Mouse (Mus musculus): Measurements from ENCODE around the gene Zdhhc19.
A peak's percentile ranks its signal among the peaks of the same experiment; 100 is the strongest.
"Not testable (repeated sequence)": the region's sequence is repeated elsewhere in the genome, so short reads cannot be mapped to it uniquely, and the experiment has no call there.

Gene Zdhhc19

DNA sequence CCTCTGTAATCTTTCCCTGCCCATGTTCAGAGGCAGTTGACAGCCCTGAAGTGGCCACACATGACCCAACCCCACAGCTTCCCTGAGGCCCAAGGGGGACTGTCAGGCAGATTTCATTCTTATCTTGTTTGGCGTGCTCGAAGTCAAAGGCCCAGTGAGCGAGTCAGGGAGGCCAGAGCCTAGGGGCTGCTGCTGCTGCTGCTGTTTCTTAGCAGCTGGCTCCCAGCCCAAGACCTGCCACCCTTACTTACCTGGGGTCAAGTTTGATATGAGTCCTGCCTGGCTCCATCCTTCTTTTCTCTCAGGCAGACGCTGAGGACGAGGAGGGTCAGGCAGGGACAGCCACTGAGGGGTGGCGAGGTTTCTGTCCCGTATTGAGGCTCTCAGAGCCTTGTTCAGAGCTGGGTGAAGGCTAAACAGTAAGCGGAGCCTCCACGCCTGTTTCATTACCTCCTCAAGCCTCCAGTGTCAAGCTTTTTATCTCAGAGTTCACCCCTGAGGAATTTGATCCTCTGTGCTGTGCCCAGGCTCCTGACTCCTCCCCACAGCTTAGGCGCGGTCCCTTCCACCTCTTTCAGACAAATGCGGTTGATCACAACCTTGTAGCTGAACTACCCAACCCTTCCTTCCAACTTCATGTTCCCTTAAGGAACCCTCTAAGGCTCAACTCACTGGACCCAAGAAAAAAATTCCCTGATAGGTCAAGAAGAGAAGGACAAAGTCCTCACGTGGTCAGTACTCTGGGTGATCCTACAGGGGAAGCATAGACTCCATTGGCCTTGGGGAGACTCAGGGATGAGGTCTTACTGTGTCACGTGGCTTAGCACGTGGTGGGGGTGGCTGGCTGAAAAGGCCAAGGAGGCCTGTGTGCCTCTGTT lies 8.6 kb upstream of the Zdhhc19 start, which contains the start of gene Slc51a:
TSS of gene Slc51a (minus strand) at position 646 of the 878 bp plus-strand sequence.
- no peak for DNase-seq (ENCODE audit: low read depth, low spot score)

DNA sequence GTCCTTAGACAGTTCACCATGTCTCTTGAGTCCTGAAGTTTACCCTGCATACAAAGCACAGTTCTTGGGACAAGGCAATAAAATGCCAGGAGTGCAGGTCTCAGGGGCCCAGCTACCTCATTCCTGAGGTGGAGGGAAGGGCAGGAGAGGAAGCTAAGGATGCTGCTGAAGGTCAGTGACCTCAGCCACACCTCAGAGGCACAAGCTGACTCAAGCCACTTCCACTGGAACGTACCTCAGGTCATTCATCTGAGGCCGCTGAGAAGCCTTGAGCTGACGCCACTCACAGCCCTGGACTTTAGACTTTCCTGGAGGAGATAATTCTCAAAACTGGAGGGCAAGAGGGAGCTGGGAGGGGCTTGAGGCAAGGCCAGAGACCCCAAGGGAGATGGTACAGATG lies 7.1 kb upstream of the Zdhhc19 start:
- no peak for DNase-seq (ENCODE audit: low read depth, low spot score)

DNA sequence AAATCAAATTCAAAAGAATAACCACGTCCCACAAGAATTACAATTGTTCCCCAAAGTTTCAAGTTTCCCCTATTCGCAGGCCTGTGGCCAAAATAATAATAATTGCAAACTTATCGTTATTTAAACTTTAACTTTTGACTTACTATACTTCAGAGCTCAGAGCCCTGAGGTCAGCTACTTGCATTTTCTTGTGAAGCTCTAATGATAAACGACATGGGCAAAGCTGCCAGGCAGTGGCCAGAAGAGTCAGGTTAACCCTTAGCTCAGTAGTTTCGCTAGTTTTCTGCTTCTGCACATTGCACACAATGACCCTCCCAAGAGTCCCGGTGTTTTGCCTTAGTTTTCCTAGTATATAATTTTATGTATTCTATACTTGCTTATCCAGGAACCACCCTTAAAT lies 1.7 kb upstream of the Zdhhc19 start:
- DNase-seq (ENCODE audit: low read depth, low spot score) = not testable (repeated sequence)

DNA sequence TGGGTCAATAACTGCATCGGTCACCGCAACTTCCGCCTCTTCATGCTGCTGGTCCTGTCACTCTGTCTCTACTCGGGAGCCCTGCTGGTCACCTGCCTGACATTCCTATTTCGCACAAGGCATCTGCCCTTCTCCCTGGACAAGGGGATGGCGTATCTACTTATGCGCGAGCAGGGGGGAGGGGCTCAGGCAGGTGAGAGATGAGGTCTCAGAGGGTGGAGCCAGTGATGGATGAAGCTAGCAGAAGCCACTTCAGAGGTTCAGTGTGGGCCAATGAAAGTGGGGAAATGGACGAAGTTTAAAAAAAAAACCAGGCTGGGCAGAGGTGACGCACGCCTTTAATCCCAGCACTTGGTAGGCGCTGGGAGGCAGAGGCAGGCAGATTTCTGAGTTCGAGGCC lies 2.9 kb downstream of the Zdhhc19 start:
- DNase-seq (ENCODE audit: low read depth, low spot score) = no peak

DNA sequence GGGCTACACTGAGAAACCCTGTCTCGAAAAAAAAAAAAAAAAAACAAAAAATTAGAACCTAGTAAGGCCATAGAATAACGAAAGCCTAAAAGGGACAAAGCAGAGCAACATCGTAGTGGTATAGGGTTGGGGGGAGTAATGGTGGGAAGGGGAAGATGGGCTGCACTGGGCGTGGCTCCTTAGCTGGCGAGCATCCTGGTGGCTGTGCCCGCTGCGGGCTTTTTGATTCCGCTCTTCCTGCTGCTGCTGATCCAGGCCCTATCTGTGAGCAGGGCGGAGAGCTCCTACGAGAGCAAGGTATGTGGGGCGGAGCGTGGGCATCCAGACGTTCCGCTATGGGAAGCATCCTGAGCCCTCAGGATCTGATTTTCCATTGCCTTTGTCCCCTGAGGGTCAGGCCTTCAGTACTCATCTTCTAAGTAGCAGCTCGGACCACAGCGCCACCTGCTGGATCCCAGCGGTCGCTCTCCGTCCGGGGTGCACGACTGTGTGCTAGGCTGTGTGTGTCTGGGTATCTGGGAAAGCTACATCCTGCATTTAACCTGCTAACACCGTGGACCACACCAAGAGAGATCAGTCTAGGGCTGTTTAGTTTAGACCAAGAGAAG lies 3.5 kb downstream of the Zdhhc19 start:
- DNase-seq (ENCODE audit: low read depth, low spot score) = peak; percentile 94

DNA sequence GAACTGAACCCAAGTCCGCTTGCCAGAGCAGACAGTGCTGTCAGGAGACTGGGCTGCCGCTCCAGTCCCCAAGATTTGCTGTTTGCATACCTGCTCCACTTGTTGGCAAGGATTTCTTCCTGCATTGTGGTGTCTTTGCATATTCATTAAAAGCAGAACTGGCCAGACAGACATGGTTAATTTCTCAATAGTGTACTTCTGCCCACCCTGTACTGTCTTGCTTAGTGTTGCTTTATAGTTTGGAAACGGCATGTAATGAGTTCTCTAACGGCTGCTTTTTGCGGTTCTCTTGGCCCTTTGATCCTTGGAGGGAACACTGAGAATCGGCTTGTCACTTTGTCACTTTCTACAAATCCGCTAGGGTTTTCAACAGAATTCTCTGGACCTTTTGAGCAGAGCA lies 5.4 kb downstream of the Zdhhc19 start:
- DNase-seq (ENCODE audit: low read depth, low spot score) = no peak

DNA sequence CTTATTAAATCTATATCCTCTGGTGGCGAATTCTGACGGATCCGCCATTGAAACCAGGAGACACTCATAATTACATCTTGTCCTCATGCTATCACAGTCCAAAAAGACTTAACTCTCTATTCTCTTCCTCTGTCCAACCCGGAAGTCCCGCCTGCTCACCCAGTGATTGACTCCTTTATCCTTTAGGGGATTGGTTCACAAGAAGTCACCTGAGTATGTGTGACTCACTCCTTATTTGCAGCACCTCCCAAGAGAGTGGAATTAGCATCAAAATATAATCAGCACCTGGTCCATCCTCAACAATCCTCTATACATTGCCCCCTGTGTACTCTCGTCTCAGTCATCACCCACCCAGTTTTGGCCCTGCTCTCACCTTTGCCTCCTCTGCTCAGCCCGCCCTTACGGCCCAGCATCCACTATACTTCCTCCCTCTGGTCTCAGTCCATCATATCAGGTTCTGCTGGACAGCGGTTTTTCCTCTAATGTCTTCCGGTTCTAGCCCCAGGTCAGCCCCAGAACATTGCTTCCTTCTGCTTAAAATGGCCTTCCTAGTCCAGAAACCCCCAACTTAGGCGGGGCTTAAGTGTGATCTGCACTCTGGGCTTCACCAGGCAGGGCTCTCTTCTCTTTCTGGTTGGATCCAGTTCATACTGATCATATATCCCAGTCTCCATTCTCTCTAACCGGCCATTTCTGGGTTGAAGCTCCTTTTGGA lies 6.7 kb downstream of the Zdhhc19 start:
- DNase-seq (ENCODE audit: low read depth, low spot score) = no peak

DNA sequence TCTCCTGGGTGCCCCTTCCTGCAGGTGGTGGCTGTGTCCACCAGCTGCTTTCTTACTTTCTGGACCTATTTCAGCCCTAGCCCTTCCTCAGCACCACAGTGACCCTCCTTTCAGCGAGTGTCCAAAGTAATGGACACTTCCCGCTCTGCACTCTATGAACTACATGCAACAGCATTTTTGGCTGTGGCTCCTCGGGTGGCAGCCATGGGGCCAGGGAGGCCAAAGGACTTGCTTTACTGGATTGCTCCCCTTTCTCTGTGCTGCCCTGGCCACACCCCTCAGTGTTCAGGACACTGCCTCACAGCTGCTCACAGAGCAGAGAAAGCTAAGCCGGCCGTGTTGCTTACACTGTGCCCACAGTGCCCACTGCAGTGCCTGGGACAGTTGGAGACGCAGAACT lies 7.6 kb downstream of the Zdhhc19 start:
- DNase-seq (ENCODE audit: low read depth, low spot score) = no peak

DNA sequence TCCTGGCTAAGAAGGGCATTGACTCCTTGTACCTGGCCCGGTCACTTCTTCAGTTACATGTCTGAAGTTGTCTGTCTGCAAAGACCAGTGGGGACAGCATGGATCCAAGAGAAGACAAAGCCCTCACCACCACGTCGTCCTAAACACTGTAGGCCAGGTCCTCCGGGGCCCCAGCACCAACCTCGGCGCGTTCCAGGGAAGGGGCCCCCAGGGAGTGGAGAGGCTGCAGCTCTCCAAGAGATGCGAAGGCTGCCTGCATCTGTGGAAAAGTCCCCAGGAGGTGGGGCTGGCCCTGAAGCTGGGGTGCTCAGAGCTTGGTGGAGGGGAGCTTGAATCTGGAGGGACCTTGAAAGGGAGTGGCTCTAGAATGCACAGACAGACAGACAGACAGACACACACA lies 10.2 kb downstream of the Zdhhc19 start:
- DNase-seq (ENCODE audit: low read depth, low spot score) = no peak

DNA sequence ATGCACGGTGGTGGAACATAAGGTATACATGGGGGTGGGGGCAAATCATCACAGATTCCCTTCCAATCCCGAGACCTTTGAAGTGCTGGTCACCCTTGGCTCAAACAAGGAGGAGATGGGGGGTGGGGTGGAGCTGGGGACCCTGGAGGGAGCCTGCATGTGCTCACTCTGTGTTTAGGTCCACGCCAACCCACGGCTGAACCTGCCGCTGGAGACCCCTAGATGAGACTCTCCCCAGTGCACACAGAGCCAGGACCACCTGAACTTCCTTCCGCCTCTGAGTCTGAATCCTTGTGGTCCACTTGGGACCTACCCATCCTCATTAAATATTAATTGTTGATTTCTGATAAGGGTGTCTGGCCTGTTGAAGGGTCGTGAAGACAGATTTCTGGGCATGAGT lies 10.8 kb downstream of the Zdhhc19 start:
- DNase-seq (ENCODE audit: low read depth, low spot score) = no peak

DNA sequence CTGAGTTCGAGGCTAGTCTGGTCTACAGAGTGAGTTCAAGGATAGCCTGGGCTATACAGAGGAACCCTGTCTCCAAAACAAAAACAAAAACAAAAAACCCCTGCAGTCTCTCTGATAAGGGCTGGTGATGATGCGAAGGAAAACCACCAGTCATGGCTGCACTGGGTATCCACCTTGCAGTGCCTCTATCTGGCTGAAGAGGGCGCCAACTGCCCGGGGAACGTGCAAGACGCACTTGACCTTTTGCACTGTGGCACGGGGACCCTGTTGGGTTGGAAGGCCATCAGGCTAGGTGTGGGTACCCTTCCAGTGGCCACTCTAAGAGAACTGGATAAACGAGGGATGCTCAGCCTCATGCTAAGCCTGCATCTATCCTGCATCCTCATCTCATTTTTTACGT lies 11.3 kb downstream of the Zdhhc19 start:
- peak; percentile 53 for DNase-seq (ENCODE audit: low read depth, low spot score)

DNA sequence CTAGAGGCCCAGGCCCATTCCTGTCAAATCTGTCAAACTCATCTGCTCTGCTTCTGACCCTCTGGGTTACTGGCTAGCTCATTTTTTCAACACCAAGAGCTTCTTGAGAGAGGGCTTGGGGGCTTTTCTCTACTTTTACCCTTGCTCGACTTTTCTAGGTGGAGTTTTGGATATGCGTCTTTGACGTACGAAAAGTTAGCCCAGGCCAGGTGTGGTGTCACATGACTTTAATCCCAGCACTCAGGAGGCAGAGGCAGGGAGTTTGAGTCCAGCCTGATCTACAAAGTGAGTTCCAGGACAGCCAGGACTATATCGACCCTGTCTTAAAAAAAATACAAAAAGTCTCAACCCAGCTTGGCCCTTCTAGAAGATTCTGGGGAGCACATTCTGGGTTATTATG lies 12.0 kb downstream of the Zdhhc19 start:
- no peak for DNase-seq (ENCODE audit: low read depth, low spot score)

DNA sequence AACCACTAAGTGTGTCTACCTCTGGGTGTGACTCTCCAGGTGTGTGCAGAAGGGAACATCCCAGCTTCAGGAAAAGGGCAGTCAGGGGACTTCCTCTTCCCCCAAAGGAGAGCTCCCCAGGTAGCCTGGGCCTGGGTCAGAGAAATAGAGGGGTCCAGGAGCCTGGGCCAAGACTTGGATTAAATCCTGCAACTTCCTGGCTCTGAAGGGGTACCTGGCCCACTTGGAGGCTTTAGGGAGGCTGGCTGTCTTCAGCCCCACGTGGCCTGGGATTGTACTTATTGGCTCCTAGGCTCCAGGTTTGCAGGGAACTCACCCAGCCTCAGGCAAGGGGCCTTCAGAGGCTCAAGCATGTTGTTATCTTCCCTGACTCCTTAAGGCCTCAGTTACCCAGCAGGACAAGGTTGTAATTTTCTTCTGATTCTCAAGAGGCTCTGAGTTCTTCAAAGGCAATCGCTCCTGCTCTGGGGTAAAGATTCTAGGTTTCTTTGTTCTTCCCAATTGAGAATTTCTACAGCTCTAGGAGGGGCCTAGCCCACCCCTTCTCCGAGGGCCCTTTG lies 12.5 kb downstream of the Zdhhc19 start:
- DNase-seq (ENCODE audit: low read depth, low spot score) = no peak

DNA sequence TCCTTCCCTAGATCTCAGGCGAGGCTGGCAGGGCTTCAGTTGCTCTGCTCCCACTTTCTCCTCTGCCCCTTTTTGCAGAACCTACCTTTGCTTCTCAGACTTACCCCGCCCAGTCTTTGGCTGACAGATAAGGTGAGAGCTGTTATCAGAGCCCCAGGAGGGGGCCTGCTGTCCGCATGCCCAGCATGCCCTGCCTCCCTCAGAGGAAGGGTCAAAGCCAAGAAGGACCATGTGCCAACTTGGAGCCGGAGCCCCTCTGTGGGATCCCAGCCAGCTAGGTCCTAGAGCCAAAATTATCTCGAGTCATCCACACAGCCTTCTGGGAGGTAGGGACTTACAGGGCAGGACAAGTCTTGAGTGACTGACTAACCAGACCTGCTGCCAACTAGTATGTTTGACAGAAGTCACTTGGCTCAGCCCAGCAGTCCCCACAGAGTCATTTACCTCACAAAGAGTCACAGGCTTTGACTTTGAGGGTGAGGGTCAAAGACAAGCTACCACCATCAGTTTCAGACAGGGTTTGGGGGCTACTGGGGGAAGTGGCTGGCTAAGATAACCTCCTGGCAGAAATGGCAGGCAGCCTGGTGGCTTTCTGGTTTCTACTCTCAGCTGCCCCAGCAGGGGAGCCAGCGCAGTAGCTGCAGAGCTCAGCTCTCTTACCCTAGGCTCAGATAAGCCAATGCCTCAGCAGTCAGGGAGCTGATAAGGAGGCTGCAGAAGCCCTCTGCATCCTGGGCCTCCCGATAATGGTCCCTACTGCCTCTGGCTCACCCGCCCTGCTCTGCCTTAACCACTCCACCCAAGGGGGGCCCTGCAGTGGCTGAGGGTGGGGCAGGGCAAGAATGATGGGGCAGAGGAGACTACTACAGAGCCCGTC lies 13.2 kb downstream of the Zdhhc19 start:
- DNase-seq (ENCODE audit: low read depth, low spot score) = no peak

DNA sequence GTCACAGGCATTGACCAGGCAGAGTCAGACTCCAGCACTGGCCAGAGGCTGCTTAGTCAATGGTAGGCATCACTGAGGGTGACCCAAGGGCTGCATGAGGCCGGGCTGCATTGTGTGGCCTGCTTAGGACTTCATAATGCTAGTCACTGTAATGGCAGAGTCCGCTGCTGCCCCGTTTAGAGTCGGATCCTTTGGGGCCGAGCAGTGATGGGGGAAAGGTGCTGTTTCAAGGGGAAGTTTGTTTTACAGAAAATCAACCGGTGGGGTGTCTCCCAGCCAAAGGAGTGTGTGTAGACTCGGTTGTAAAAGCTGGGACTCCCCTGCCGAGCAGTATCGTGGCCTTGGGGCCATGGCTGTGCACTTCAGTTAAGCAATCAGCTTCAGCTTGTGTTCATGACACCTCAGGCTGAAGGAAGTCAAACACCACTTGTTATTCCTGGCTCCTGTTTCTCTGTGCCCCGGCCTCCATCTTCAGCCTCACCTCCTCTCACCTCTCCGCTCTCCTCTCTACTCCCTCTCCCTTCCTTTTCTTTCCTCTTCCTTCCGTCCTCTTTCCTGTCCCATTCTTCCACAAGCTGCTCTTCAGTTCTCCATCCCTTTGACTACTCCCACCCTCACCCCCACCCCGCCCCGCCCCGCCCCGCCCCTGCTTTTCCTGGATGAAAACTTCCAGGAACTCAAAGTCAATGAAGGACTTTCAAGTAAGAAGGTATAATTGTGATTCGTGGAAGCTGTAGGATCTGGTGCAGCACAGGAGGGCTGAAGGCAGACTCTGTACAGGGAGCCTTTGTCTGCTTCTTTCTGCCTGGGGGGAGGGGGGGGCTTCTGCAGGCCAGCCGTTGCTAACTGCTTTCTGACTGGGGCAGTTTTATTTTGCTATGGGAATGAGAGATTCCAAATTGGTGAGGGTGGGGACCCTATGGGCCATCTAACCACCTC lies 14.6 kb downstream of the Zdhhc19 start:
- no peak for DNase-seq (ENCODE audit: low read depth, low spot score)

DNA sequence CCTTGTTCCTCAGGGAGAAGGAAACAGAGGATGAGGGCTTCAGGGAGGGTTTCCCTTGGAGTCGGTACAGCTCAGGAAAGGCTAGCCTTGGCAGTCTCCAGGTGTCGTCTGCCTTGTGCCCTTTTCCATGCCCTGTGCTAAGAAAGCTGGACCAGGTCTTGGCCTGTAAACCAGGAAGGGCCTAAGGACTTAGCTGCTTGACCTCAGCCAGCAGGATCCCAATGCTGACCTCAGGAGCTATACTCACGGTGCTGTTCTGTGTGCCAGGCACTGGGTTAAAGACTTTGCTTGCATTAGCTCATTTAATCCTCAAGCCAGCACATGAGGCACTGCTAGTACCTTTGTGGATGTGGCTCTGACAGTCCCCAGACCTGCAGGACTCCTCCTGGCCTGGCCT lies 15.3 kb downstream of the Zdhhc19 start:
- no peak for DNase-seq (ENCODE audit: low read depth, low spot score)

DNA sequence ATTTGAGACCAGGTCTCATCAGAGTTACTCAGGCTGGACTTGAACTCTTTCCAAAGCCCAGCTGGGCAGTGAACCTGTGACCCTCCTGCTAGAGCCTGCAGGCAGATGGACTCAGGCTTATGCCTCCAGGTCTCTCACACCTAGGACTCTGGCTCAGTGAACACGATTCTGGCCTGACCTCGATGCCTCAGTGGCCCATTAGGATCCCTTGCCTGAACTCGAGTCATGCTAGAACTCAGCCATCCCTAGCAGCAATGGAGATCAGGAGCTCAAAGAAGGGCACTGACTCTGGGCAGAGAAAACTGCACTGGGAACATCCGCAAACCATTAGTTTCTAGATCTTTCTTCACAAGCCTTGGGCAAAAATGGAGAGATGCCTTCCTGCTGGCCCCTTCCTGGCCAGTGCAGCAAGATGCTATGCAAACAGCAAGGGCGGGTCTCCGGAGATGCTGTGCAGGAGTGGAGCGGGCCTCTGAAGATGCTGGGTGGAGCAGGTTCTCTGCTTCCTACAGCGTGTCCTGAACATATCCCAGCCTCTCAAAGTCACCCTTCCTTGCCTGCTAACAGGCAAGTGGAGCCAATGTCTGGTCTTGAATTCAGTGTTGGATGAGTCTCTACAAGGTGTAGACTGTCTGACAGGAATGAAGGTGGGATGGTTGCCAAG lies 15.9 kb downstream of the Zdhhc19 start:
- DNase-seq (ENCODE audit: low read depth, low spot score) = no peak

DNA sequence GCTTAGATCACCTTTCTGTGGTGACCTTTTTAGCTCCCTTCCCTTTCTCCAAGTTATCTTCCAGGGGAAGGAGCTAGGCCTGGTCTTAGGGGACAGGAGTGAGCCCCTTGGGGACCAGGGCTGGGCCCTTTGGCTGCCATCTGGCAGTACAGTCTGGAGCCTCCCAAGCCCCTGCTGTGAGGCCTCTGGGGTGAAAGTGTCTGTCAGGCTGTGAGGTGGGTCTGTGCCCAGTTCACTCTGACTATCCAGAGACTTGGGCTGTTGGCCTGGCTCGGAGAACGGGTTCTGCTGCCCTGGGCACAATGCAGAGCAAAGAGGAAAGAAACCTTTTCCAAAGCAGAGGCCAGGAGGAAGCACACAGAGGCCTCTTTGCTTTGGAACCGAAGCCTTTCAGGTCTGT lies 16.9 kb downstream of the Zdhhc19 start:
- DNase-seq (ENCODE audit: low read depth, low spot score) = no peak

DNA sequence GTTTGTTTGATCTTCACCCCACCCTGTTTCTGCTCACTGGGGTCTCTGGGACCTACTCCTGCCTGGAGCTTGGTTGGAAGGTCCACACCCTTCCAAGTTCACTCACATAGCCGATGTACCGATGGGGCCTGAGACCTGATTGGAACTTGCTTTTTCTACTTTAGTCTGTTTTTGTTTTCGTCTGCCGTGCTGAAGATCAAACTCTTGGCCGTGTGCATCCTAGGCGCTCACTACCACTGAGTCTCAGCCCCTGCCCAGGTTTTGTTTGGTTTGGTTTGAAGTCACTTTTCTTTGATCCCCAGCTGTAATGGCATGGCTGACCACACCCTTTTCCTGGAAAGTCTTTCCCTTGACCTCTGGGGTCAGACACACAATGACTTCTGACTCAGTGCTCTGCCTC lies 17.3 kb downstream of the Zdhhc19 start:
- DNase-seq (ENCODE audit: low read depth, low spot score) = no peak

DNA sequence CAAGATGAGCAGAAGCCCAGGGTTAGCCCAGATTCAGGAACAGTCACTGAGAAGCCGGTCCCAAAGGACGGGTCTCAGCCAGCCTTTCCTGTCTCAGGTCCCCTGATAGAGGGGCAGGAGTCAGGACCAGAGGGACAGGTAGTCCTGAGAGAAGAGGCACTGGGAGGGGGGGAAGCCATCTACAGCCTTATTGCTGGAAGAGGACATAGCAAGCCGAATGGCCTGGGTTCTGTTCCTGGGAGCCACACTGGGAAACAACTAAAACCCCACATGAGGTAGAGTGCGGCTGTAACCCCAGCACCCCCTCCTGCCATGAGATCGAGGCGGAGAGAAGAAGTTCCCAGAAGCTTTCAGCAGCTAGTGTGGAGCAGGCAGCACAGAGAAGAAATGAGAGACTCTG lies 17.9 kb downstream of the Zdhhc19 start:
- DNase-seq (ENCODE audit: low read depth, low spot score) = no peak
